Mouse (Mus musculus): ENCODE measurements around the gene Lhfp.

DNA sequence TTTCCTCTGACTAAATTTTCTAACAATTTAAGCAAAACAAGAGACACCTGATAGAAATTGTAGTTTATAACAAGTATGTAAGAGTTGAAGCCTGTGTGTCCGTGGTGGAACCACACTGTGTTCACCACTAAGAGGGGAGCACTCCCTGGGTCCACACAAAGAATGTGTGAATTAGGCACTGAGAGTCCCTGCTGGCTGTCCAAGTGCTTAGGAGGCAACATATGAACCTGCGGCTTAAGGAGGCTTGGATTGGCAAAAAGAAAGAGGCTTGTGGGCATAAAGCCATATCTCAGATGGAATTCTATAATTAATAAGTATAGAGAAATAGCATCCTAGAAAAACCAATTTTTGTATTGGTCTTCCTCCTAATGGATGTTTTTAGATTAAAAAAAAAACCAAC, 104.2 kb downstream of the Lhfp start:
- TF ChIP-seq CTCF (IDR thresholded peaks at IDR 0.05; ENCODE audit: low read depth, low read length) (no peak), GATA2 (IDR thresholded peaks at IDR 0.05; ENCODE audit: borderline replicate concordance, low read depth, low read length) (no peak), POLR2AphosphoS5 (IDR thresholded peaks at IDR 0.05; ENCODE audit: insufficient replicate concordance, low read depth, low read length) (no peak), TAL1 (conservative IDR thresholded peaks at IDR 0.05; ENCODE audit: low read depth, low read length) (no peak), GATA1 (IDR thresholded peaks at IDR 0.05; ENCODE audit: borderline replicate concordance, low read length) (no peak)

All from G1E (cell line).